Mouse (Mus musculus) liver, embryonic 12.5 days (tissue): ENCODE data around the gene Smg5. TPM values are rescaled to one million over a fixed set of nuclear protein-coding genes. Genes with fewer than 3 reads are reported as not detected.
"Not testable (repeated sequence)": the region's sequence is repeated elsewhere in the genome, so short reads cannot be mapped to it uniquely, and the experiment has no call there.

Experiments used
- ATAC-seq: fragments of 200-750 bp; cut with Nextera tagmentation; 2 replicates; pipeline ENCODE4 v1.8.0; 2017; ENCODE audit warnings: moderate number of reproducible peaks, mild to moderate bottlenecking, moderate library complexity
- H3K27ac ChIP-seq: fragments of 300-500 bp; sonication (generic); 2 replicates; pipeline ENCODE4 v1.5.1; 2016; ENCODE audit warnings: mild to moderate bottlenecking
- H3K27me3 ChIP-seq: fragments of 300-500 bp; sonication (generic); replicated peaks from 2 replicates; pipeline ENCODE4 v1.6.1; 2016; ENCODE audit warnings: mild to moderate bottlenecking, moderate library complexity
- H3K36me3 ChIP-seq: fragments of 300-500 bp; sonication (generic); 2 replicates; pipeline ENCODE4 v1.6.1; 2016; ENCODE audit warnings: mild to moderate bottlenecking, moderate library complexity
- H3K4me1 ChIP-seq: fragments of 300-500 bp; sonication (generic); 2 replicates; pipeline ENCODE4 v1.6.1; 2016
- H3K4me2 ChIP-seq: fragments of 300-500 bp; sonication (generic); 2 replicates; pipeline ENCODE4 v1.6.1; 2016; ENCODE audit warnings: mild to moderate bottlenecking, moderate library complexity
- H3K4me3 ChIP-seq: fragments of 300-500 bp; sonication (generic); 2 replicates; pipeline ENCODE4 v1.5.1; 2016; ENCODE audit warnings: mild to moderate bottlenecking, moderate library complexity
- H3K9ac ChIP-seq: fragments of 300-500 bp; sonication (generic); 2 replicates; pipeline ENCODE4 v1.6.1; 2016; ENCODE audit warnings: mild to moderate bottlenecking, moderate library complexity
- H3K9me3 ChIP-seq: fragments of 300-500 bp; sonication (generic); replicated peaks from 2 replicates; pipeline ENCODE4 v1.6.1; 2016; ENCODE audit warnings: mild to moderate bottlenecking, moderate library complexity
- WGBS: fragments of 180-500 bp; shearing (Covaris S2); methylation state at CpG from one replicate; pipeline ENCODE4 v1.1.7; 2016; ENCODE audit not compliant: insufficient replicate concordance; 5-methylcytosine and 5-hydroxymethylcytosine counted together
- polyA plus RNA-seq: library from polyadenylated mRNA; unstranded; fragments of >200 nt; fragmentation: Nextera tagmentation; extraction: Ambion mirVana; gene quantifications from 2 replicates; pipeline ENCODE4 v1.2.1, GENCODE M21; 2016

Smg5 gene
- polyA plus RNA-seq, 1 experiment from 2014 or later, result 58.8 TPM

GRCm38 (mm10) chr3:88359989-88360388 lies 23.9 kb downstream of the Smg5 start:
- H3K4me3 ChIP-seq, result no peak overlapping the region
- peaks cover 4% of the 10 kb centered on the region for H3K27me3 ChIP-seq
- H3K27ac ChIP-seq, result peak overlapping the region; percentile 39; the same call in 1 of the 2 replicates
- 78% methylated on average over 3 of the region's 3 CpGs for WGBS
- no peaks in the 10 kb centered on the region for H3K9me3 ChIP-seq
- peaks cover 77% of the 10 kb centered on the region for H3K36me3 ChIP-seq
- no peak overlapping the region for H3K9ac ChIP-seq
- ATAC-seq, result no peak
- H3K4me2 ChIP-seq, result no peak overlapping the region
- H3K4me1 ChIP-seq, result peaks cover 56% of the 10 kb centered on the region

- H3K4me3 ChIP-seq, result no peak overlapping the region
- H3K4me2 ChIP-seq, result no peak overlapping the region
- ATAC-seq, result no peak
- no peaks in the 10 kb centered on the region for H3K9me3 ChIP-seq
- peaks cover 67% of the 10 kb centered on the region for H3K4me1 ChIP-seq
- whole genome bisulfite sequencing, result 49% methylated on average over 6 of the region's 6 CpGs
- H3K9ac ChIP-seq, result 0 out of 2 replicates have a peak overlapping the region, but pooled peaks have one; percentile 14
- H3K36me3 ChIP-seq, result peaks cover 66% of the 10 kb centered on the region
- H3K27me3 ChIP-seq, result peaks cover 15% of the 10 kb centered on the region
- H3K27ac ChIP-seq, result peak overlapping the region; percentile 91
These were observed 25.0 kb downstream of the Smg5 start for GRCm38 (mm10) chr3:88361096-88361495.

- Histone ChIP-seq H3K4me1 (peaks cover 69% of the 10 kb centered on the region), H3K4me2 (peak overlapping the region; percentile 74; the same call in 1 of the 2 replicates), H3K9ac (peak overlapping the region; percentile 42; the same call in 1 of the 2 replicates), H3K27ac (peak overlapping the region; percentile 91), H3K9me3 (no peaks in the 10 kb centered on the region), H3K27me3 (peaks cover 22% of the 10 kb centered on the region), H3K4me3 (no peak overlapping the region), H3K36me3 (peaks cover 59% of the 10 kb centered on the region)
- ATAC-seq, result no peak
- 77% methylated on average over 2 of the region's 2 CpGs for WGBS
These were observed 25.7 kb downstream of the Smg5 start for GRCm38 (mm10) chr3:88361612-88362313.

GRCm38 (mm10) chr3:88363700-88364099 lies 27.6 kb downstream of the Smg5 start:
- H3K4me2 ChIP-seq, result peak overlapping the region; percentile 74
- no peaks in the 10 kb centered on the region for H3K9me3 ChIP-seq
- H3K4me1 ChIP-seq, result peaks cover 76% of the 10 kb centered on the region
- H3K9ac ChIP-seq, result peak overlapping the region; percentile 61
- peaks cover 40% of the 10 kb centered on the region for H3K36me3 ChIP-seq
- ATAC-seq, result peak; percentile 93
- H3K27ac ChIP-seq, result peak overlapping the region; percentile 91
- whole genome bisulfite sequencing, result 37% methylated on average over 4 of the region's 4 CpGs
- peak overlapping the region; percentile 50 for H3K4me3 ChIP-seq
- peaks cover 31% of the 10 kb centered on the region for H3K27me3 ChIP-seq

GRCm38 (mm10) chr3:88364337-88364736 lies 28.3 kb downstream of the Smg5 start, which contains the start of gene Paqr6:
Gene Paqr6, plus strand, starts transcription at chr3:88364584.
- H3K4me3 ChIP-seq, result peak within 1 kb of the TSS; percentile 50
- peaks cover 33% of the 10 kb centered on the region for H3K36me3 ChIP-seq
- peaks cover 76% of the 10 kb centered on the region for H3K4me1 ChIP-seq
- 5% methylated on average over 16 of the region's 16 CpGs for WGBS
- peak within 1 kb of the TSS; percentile 61 for H3K9ac ChIP-seq
- peak within 1 kb of the TSS; percentile 74 for H3K4me2 ChIP-seq
- H3K9me3 ChIP-seq, result no peaks in the 10 kb centered on the region
- ATAC-seq, result peak; percentile 57; the same call in 1 of the 2 replicates
- peaks cover 31% of the 10 kb centered on the region for H3K27me3 ChIP-seq
- H3K27ac ChIP-seq, result peak within 1 kb of the TSS; percentile 91

DNA sequence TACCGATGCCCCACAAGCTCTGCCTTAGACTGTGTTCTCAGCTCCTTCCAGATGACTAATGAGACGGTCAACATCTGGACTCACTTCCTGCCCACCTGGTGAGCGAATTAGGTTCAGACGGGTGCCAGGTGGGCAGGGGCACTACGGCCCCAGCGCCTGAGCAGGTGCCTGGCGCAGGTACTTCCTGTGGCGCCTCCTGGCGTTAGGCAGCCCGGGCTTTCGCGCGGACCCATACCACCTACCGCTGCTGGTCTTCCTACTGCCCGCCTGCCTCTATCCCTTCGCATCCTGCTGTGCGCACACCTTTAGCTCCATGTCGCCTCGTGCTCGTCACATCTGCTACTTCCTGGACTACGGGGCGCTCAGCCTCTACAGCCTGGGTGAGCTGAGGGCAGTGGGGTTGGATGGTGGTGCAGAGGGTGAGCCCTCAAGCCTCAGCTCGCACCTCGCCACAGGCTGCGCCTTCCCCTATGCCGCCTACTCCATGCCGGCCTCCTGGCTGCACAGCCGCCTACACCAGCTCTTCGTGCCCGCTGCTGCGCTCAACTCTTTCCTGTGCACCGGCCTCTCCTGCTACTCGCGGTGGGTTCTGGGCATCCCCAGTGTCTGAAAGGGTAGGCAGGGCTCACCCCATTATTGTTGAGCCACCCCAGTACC lies 29.8 kb downstream of the Smg5 start:
- 31% methylated on average over 34 of the region's 34 CpGs for WGBS
- no peak for ATAC-seq
- Histone ChIP-seq H3K36me3 (peaks cover 18% of the 10 kb centered on the region), H3K27me3 (peaks cover 31% of the 10 kb centered on the region), H3K4me3 (peak overlapping the region; percentile 50), H3K9me3 (peaks cover 10% of the 10 kb centered on the region), H3K9ac (peak overlapping the region; percentile 61; the same call in 1 of the 2 replicates), H3K4me1 (peaks cover 61% of the 10 kb centered on the region), H3K4me2 (peak overlapping the region; percentile 74), H3K27ac (no peak overlapping the region)

- not testable (repeated sequence) for H3K9ac ChIP-seq, H3K9me3 ChIP-seq, H3K36me3 ChIP-seq, H3K27ac ChIP-seq
- peaks cover 31% of the 10 kb centered on the region for H3K27me3 ChIP-seq
- peak overlapping the region; percentile 28 for H3K4me3 ChIP-seq
- WGBS, result 9% methylated on average over 20 of the region's 22 CpGs
- H3K4me2 ChIP-seq, result peak overlapping the region; percentile 64
- peaks cover 51% of the 10 kb centered on the region for H3K4me1 ChIP-seq
- peak; percentile 36; the same call in 1 of the 2 replicates for ATAC-seq
These were observed 30.9 kb downstream of the Smg5 start for GRCm38 (mm10) chr3:88366830-88367428.

DNA sequence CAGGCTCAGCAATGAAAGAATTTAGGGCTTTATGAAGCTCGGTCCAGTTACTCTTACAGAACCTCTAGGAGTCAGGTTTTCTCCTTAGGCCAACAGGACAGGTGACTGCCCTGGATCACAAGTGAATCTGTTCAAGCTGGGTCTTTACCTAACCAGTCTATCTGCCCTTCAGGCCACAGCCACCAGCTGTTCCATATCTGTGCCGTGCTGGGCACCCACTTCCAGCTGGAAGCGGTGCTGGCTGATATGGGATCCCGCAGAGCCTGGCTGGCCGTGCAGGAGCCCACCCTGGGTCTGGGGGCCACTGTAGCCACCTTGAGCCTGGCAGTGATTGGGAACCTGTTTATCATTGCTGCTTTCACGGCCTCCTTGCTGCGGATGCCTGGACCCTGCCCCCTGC lies 31.5 kb downstream of the Smg5 start:
- not testable (repeated sequence) for H3K27ac ChIP-seq, H3K4me3 ChIP-seq, H3K9me3 ChIP-seq, H3K36me3 ChIP-seq, H3K9ac ChIP-seq, ATAC-seq
- Histone ChIP-seq H3K4me2 (peak overlapping the region; percentile 64), H3K27me3 (peaks cover 31% of the 10 kb centered on the region), H3K4me1 (peaks cover 45% of the 10 kb centered on the region)
- 39% methylated on average over 3 of the region's 7 CpGs for WGBS

- WGBS, result 71% methylated on average over 7 of the region's 7 CpGs
- ATAC-seq, H3K9me3 ChIP-seq, H3K27ac ChIP-seq, H3K9ac ChIP-seq, H3K4me3 ChIP-seq, H3K36me3 ChIP-seq, H3K4me2 ChIP-seq: not testable (repeated sequence)
- peaks cover 31% of the 10 kb centered on the region for H3K27me3 ChIP-seq
- peaks cover 35% of the 10 kb centered on the region for H3K4me1 ChIP-seq
These were observed 32.5 kb downstream of the Smg5 start for GRCm38 (mm10) chr3:88368511-88368910.

DNA sequence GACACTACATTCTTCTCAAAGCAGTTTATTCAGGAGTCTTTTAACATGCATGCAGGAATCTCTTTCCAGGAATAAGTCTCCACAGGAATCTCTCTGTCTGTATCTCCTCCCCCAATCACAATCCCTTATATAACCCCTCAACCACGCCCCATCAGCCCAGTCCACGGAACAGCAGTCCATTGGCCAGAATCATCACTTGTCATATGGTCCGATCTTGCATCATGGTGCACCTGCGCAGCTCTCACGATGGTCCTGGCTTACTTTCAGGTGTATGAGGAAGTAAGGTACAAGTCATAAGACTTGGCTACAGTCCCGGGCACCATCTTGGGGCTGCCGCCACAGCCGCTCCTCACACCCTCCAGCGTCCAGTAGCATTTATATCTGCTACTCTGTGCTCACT lies 36.6 kb downstream of the Smg5 start, which contains the start of gene Bglap3:
Gene Bglap3, minus strand, starts transcription at position 101 of the 400 bp plus-strand sequence.
- not testable (repeated sequence) for H3K27me3 ChIP-seq, H3K9ac ChIP-seq, H3K9me3 ChIP-seq, H3K36me3 ChIP-seq, ATAC-seq, H3K27ac ChIP-seq, H3K4me1 ChIP-seq, H3K4me2 ChIP-seq, H3K4me3 ChIP-seq
- 76% methylated on average over 9 of the region's 9 CpGs for WGBS

DNA sequence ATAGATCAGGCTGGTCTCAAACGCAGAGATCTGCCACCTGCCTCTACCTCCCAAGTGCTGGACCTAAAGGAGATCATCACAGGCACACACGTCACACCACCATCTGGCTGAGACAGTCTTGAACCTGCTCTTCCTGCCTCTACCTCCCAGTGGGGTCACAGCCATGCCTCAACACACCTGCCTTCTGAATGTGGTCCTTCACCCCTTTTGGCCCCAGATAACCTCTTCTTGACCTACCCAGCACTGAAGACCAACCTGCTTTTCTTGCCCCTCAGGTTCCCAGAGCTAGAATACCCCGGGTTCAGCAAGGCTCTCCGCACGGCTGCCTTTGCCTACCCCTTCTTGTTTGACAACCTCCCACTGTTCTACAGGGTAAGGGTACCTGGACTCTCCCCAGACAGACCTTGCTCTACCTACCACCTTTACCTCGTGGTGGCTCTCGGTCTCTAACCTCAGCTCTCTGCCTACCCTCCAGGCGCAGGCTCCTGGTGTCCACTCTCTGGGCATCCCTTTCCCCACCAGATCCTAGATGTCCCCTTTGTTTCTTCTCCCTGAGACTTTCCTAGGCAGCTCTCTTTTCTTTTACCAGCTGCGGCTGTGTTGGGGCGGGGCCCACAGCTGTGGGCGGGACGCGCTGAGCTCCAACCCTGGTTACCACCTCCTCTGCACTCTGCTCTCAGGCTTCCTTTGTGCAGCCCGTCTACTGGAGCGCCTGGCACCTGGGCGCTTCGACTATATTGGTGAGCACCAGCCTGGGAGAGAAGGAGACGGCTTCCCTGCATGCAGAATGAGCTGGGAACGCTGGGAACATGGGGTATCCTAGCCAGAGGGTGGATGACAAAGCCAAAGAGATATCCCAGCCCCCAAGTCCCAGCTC lies 39.9 kb downstream of the Smg5 start:
- ATAC-seq, result peak; percentile 85
- not testable (repeated sequence) for H3K27ac ChIP-seq, H3K27me3 ChIP-seq, H3K9me3 ChIP-seq, H3K9ac ChIP-seq, H3K4me1 ChIP-seq, H3K36me3 ChIP-seq
- 14% methylated on average over 19 of the region's 19 CpGs for WGBS
- peak overlapping the region; percentile 21; the same call in 1 of the 2 replicates for H3K4me3 ChIP-seq
- H3K4me2 ChIP-seq, result peak overlapping the region; percentile 49
